Mouse (Mus musculus): ENCODE measurements around the gene Slc25a25. TPM values are rescaled to one million over a fixed set of nuclear protein-coding genes. Genes with fewer than 3 reads are reported as not detected.
"Not testable (repeated sequence)": the region's sequence is repeated elsewhere in the genome, so short reads cannot be mapped to it uniquely, and the experiment has no call there.

Slc25a25 gene
- 10 to 100 TPM; 18.1 to 47.8 TPM for total RNA-seq (2021)
- long read RNA-seq, experiment 1, transcript Slc25a25-203 (10 exons, 2,541 nt), result major isoform, 58 of 72 reads
- long read RNA-seq, experiment 1, partial matches to known transcripts, result 3 of 72 reads
- long read RNA-seq, experiment 1, other reads (novel, unspliced or antisense), result 7 of 72 reads
- long read RNA-seq, experiment 2, transcript Slc25a25-205 (10 exons, 3,278 nt), result minor isoform, 10 of 256 reads
- long read RNA-seq, experiment 2, transcript Slc25a25-203 (10 exons, 2,541 nt), result major isoform, 186 of 256 reads
- long read RNA-seq, experiment 2, partial matches to known transcripts, result 21 of 256 reads
- long read RNA-seq, experiment 2, other reads (novel, unspliced or antisense), result 35 of 256 reads

DNA sequence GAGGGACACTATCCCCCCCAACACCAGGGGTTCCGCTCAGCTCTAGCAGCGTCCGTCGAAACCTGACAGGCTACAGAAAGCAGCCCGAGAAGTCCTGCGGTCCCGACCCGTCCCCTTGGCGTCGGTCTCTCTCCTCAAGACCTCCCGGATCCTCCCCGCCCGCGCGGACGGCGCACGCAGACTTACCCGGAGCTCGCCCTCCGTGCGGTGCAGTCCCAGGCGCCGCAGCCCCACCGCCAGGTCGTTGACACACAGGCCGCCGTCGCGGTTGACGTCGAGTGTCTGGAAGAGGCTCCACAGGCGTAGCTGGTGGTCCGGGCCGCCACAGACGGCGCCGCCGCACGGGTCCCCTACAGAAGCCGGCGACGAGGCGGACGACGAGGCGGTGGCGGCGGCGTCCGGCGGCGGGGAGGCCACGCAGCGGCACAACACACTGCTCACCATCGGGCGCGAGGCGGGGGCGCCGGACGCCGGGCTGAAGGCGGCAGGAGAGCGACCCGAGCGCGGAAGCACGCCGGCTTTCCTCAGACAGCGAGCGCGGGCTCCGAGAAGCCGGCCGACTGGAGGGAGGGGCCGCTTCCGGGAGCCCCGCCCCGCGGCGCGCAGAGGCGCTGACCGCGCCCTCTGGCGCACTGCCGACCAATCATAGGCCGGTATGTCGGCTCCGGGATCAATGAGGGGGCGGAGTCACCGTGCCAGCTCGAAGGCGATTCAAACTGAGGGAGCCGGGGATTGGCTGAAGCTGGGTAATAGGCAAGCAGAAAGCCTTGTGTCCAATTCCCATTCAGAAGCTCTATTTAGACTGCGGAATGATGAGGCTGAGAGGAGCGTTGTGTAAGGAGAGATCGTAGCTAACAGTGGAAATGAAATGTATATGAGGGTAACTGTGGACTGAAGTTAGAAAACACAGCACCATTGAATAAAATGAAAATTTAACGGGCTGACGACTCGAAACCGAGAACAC, at the start of gene Slc25a25:
Gene Slc25a25 (minus strand): TSS at position 565 of the 964 bp plus-strand sequence.
- intact Hi-C loops (cut with DNase I; ENCODE audit: low total_unique reads), result no loop called here
- DNase-seq, result peak; percentile 98

DNA sequence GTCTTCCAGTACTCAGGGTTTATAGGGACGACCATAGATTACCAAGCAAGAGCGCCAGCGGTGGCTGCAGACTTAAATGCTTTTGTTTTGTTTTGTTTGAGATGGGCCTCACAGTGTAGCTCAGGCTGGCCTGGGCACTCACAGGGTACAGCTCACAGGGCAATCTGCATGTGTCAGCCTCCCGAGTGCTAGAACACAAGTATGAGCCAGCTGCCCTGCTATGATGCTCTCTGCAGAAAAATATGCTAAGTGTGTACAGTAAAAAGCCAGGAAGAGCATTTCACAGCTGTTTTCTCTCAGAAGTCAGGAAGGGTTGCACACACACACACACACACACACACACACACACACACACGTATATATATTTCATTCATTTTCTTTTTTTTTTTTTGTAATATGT, 49.2 kb upstream of the Slc25a25 start:
- intact Hi-C loops (cut with DNase I; ENCODE audit: low total_unique reads), result no loop called here

DNA sequence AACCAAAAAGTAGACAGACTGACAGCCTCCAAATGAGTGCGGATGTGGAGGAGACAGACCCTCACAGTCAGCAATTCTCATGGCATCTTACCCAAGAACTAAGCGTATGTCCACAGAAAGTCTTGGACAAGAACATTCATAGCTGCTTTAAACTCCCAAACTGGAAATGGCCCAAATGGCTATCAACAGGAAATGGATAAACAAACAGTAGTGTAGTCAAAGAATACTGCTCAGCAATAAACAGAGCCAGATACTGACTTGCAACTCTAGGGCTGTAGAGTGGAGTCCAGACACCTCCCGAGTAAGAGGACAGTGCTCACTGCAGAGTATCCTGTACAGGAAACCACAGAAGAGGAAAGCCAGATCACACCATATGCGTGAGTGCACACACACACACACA, 48.1 kb upstream of the Slc25a25 start:
- DNase-seq, result no peak
- intact Hi-C loops (cut with DNase I; ENCODE audit: low total_unique reads), result no loop called here

More for the DNA sequence above, 49.2 kb upstream of the Slc25a25 start:
- no peak for DNase-seq

DNA sequence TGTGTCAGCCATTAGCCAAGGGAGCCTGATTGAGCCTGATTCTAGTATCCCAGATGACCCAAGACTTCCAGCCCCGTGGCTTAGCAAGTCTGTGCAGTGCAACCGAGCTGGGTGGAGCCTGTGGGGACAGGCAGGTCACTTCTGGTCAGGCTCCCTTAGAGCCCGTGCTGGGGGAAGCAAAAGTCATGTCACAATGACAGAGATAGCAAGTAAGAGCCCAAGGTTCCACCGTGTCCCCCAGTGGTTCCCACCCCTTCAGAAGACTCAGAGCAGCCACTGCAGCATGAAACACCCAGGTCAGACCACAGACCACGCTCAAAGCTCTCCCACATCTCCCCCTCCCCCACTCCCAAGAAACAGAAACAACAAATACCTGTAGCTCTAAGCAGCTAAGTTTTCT, 44.9 kb upstream of the Slc25a25 start:
- intact Hi-C loops (cut with DNase I; ENCODE audit: low total_unique reads), result no loop called here
- DNase-seq, result no peak

DNA sequence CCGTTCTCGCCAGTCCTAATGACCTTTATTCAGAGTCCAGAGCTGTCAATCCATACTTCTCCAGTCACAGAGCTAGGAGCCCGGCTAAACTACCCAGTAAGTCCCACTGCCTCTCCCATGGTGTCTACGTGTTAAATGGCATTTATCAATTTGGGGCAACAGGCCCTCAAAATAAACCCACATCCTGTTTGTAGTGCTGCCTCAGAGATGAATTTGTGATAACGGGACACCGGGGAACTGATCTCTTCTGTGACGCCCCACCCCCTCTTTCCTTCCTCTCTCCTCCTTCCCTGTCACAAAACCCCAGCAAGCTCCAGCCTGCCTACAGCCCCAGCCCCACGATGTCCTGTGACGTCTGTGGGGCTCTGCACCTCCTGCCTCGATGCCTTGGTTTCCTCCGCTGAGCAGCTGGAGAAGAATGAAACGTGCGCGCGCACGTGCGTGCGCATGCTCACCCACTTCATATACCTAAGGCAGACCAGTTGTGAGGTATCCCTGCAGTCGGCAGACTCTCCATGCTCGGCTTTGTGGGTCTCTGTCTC, 44.0 kb upstream of the Slc25a25 start:
- DNase-seq, result no peak

DNA sequence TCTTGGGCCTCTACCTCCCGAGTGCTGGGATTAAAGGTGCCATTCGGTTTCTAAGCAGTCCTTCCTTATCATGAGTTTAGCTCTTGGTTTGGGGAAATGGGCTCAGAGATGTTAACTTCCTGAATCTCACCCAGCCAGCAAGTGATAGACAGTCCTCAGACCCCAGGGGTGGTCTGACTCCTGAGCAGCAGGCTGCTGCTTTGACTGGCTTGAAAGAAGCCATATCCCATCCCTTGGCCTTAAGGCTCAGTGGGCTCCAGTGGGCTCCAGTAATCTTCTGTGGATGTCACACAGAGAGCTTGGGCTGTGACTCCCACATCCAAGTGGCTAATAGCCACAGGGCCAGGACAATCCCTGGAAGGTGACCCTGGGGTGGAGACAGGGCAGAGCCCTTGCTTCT, 43.3 kb upstream of the Slc25a25 start:
- intact Hi-C loops (cut with DNase I; ENCODE audit: low total_unique reads), result no loop called here
- no peak for DNase-seq

More for the DNA sequence above, 44.0 kb upstream of the Slc25a25 start:
- intact Hi-C loops (cut with DNase I; ENCODE audit: low total_unique reads), result no loop called here

DNA sequence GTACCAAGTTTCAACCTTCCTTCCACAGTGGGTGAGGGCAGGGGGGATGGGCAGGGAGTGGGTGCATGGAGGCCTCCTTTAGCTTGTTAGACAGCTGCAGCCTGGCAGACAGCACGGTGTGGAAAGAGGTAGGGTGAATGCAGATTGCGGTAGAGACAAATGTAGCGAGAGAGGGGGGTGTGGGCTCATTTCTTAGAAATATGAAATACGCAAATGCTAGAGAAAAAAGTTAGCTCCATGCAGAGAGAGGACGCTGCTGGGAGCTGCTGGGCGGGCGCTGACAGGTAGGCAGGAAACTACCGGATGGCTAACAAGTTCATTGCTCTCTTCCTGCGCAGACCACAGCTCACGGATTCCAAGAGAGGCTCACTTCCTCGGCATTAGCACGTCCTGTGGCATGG, 42.1 kb upstream of the Slc25a25 start:
- no peak for DNase-seq
- intact Hi-C loops (cut with DNase I; ENCODE audit: low total_unique reads), result no loop called here

GRCm38 (mm10) chr2:32492661-32493060, 41.4 kb upstream of the Slc25a25 start:
- intact Hi-C loops (cut with DNase I; ENCODE audit: low total_unique reads), result no loop called here
- DNase-seq, result no peak

GRCm38 (mm10) chr2:32490730-32491129, 39.5 kb upstream of the Slc25a25 start:
- DNase-seq; intact Hi-C loops (cut with DNase I; ENCODE audit: low total_unique reads): not testable (repeated sequence)

DNA sequence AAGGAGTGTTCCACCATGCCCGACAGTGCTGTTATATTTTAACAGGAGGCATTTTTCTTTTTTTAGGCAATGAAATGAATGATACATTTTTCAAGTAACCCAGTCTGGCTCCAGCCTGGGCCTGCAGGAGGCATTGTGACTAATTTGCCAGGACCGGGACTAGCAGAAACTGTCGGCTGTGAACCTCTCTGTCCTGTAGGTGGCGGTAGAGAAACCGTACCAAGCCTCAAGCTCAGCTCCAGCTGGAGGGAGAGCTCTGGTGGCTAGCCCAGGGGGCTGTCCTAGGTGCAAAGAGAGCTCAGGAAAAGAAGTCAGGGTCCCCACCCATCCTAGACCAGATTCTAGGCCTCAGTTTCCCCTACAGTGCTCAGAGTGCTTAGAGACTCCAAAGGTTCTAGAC, 37.4 kb upstream of the Slc25a25 start:
- intact Hi-C loops (cut with DNase I; ENCODE audit: low total_unique reads), result loop anchor here (2.0 kb wide), 1 partner anchor 76 kb away; no protein-coding TSS in a partner anchor

GRCm38 (mm10) chr2:32487124-32487623, 35.9 kb upstream of the Slc25a25 start:
- DNase-seq, result peak; percentile 88
- intact Hi-C loops (cut with DNase I; ENCODE audit: low total_unique reads), result no loop called here

More for the DNA sequence above, 37.4 kb upstream of the Slc25a25 start:
- DNase-seq, result peak; percentile 81

DNA sequence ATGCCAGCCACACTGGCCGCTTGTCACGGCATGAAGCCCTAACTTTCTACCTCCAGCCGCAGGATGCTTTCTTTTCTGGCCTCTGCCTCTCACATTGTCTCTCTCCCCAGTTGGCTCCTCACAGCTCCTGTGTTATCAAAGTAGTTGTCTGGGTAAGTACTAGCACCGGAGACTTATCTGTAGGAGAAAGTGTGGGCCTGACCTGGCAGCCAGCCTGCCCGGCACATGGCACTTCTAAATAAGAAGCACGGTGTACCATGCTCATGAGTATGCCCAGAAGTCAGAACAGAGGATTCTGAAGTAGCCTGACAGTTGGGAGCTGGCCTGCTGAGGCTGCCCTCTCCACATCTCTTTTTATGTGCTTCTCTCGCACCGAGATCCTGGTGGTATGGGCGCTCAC, 34.9 kb upstream of the Slc25a25 start:
- intact Hi-C loops (cut with DNase I; ENCODE audit: low total_unique reads), result no loop called here
- no peak for DNase-seq

DNA sequence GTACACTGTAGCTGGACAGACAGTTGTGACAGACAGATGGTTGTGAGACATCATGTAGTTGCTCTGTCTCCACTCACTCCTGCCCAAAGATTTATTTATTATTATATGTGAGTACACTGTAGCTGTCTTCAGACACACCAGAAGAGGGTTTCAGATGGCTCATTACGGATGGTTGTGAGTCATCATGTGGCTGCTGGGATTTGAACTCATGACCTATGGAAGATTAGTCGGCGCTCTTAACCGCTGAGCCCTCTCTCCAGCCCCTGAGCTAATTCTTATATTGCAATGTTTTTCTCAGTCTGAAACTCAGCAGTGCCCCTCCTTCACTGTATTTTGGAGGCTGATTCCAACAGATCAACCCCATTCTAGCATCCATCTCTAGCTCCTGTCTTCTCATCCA, 34.5 kb upstream of the Slc25a25 start:
- DNase-seq, result no peak
- intact Hi-C loops (cut with DNase I; ENCODE audit: low total_unique reads), result loop anchor here (2.0 kb wide), 1 partner anchor 79 kb away; no protein-coding TSS in a partner anchor

GRCm38 (mm10) chr2:32484933-32485332, 33.7 kb upstream of the Slc25a25 start:
- DNase-seq, result no peak
- intact Hi-C loops (cut with DNase I; ENCODE audit: low total_unique reads), result loop anchor here (2.0 kb wide), 1 partner anchor 78 kb away; no protein-coding TSS in a partner anchor

GRCm38 (mm10) chr2:32483179-32483875, 32.1 kb upstream of the Slc25a25 start:
- intact Hi-C loops (cut with DNase I; ENCODE audit: low total_unique reads), result no loop called here
- DNase-seq, result no peak

DNA sequence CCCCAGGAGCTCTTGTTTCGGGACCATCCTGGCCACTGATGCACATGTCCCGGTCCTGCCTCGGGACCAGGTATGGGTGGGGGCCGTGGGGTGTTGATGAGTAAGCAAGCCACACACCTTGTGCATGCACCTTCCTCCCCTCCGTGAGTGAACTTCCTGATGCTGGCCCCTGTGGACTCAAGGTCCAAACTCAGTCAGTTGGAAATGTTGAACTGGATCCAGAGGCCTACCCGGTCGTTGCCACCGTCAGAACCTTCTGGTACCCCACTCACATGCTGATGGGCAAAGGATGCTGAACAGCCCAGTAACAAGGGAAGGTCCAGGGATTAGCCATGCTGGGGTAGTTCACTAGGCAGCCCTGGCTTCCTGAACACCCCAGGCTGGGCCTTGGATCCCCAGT, 31.1 kb upstream of the Slc25a25 start:
- intact Hi-C loops (cut with DNase I; ENCODE audit: low total_unique reads), result no loop called here
- DNase-seq, result no peak

DNA sequence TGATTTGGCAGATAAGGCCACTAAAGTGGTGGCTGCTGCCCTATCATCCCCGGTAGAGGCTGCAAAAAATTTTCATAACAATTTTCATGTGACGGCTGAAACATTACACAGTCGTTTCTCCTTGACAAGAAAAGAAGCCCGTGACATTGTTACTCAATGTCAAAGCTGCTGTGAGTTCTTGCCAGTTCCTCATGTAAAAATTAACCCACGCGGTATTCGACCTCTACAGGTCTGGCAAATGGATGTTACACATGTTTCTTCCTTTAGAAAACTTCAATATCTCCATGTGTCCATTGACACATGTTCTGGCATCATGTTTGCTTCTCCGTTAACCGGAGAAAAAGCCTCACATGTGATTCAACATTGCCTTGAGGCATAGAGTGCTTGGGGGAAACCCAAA, 24.1 kb upstream of the Slc25a25 start:
- intact Hi-C loops (cut with DNase I; ENCODE audit: low total_unique reads), result not testable (repeated sequence)

DNA sequence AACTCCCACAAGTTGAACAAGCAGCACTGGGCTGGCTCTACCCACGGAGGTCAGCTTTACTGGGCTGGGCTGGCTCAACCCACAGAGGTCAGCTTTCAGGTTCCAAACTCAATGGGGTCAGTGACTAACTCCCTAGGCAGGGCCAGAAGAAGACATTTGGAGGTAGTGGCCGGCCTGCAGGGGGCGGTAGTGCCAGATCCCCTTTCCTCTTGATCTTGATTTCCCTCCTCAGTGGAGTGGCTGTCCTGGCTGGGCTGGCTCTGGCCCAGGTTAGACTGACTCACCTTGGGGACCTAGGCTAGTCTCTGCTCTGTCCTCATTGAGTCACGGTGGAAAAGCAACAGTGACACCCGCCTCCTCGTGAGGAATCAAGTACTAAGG, 20.4 kb upstream of the Slc25a25 start:
- no peak for DNase-seq
- intact Hi-C loops (cut with DNase I; ENCODE audit: low total_unique reads), result no loop called here

More for the DNA sequence above, 24.1 kb upstream of the Slc25a25 start:
- not testable (repeated sequence) for DNase-seq

DNA sequence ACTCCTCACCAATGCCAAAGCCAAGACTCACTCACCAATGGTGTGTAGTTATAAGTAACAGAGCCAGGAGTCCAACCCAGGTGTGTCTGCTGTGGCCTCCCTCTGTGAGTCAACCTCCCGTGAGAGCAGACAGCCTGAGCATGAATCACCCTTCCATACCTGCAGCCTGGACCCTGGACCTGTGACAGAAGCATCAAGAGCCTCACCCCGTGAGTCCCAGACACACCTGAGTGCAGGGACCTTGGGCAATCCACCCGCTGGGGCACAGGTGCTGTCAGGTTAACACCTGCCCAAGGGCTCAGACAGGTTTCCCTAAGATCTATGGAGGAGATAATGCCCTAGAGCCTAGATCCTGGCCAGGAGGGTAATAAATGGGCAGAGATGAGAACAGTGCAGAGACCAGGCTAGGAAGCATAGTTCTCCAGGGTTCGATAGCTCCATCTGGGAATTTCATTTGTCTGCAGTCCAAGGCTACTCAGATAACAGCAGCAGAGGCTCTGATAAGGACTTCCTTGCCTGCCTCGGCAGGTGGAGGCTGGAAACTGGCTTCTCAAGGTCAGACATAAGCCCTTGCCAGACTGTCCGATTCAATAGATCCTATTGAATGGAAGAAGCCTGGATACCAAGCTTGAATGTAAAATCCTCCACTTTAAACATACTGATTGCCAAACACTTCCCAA, 19.9 kb upstream of the Slc25a25 start:
- DNase-seq, result no peak
- intact Hi-C loops (cut with DNase I; ENCODE audit: low total_unique reads), result no loop called here
